Mouse (Mus musculus) forebrain, embryonic 12.5 days (tissue): Measurements from ENCODE around the gene Nfib. TPM values are rescaled to one million over a fixed set of nuclear protein-coding genes. Genes with fewer than 3 reads are reported as not detected.
"Not testable (repeated sequence)": the region's sequence is repeated elsewhere in the genome, so short reads cannot be mapped to it uniquely, and the experiment has no call there.

ENCODE experiments used
- ATAC-seq: fragments of 200-750 bp; cut with Nextera tagmentation; 2 replicates; pipeline ENCODE4 v1.8.0; 2017; ENCODE audit warnings: moderate TSS enrichment; ENCODE audit not compliant: low FRiP score
- H3K27ac ChIP-seq: fragments of 300-500 bp; sonication (generic); 2 replicates; pipeline ENCODE4 v1.5.1; 2016; ENCODE audit warnings: mild to moderate bottlenecking
- H3K27me3 ChIP-seq: fragments of 300-500 bp; sonication (generic); 2 replicates; pipeline ENCODE4 v1.6.1; 2016; ENCODE audit warnings: mild to moderate bottlenecking
- H3K36me3 ChIP-seq: fragments of 300-500 bp; sonication (generic); replicated peaks from 2 replicates; pipeline ENCODE4 v1.6.1; 2016; ENCODE audit warnings: mild to moderate bottlenecking
- H3K4me1 ChIP-seq: fragments of 300-500 bp; sonication (generic); 2 replicates; pipeline ENCODE4 v1.6.1; 2016
- H3K4me2 ChIP-seq: fragments of 300-500 bp; sonication (generic); 2 replicates; pipeline ENCODE4 v1.6.1; 2016; ENCODE audit warnings: mild to moderate bottlenecking, moderate library complexity
- H3K4me3 ChIP-seq: fragments of 300-500 bp; sonication (generic); replicated peaks from 2 replicates; pipeline ENCODE4 v1.5.1; 2016; ENCODE audit warnings: mild to moderate bottlenecking
- H3K9ac ChIP-seq: fragments of 300-500 bp; sonication (generic); 2 replicates; pipeline ENCODE4 v1.6.1; 2016; ENCODE audit warnings: mild to moderate bottlenecking
- H3K9me3 ChIP-seq: fragments of 300-500 bp; sonication (generic); 2 replicates; pipeline ENCODE4 v1.6.1; 2016
- WGBS: fragments of 180-500 bp; shearing (Covaris S2); methylation state at CpG from one replicate; pipeline ENCODE4 v1.1.7; 2016; 5-methylcytosine and 5-hydroxymethylcytosine counted together
- polyA plus RNA-seq: library from polyadenylated mRNA; unstranded; fragments of >200 nt; fragmentation: Nextera tagmentation; extraction: Ambion mirVana; gene quantifications from 2 replicates; pipeline ENCODE4 v1.2.1, GENCODE M21; 2016

Nfib gene
- polyA plus RNA-seq, 1 experiment from 2014 or later = 103 TPM

DNA sequence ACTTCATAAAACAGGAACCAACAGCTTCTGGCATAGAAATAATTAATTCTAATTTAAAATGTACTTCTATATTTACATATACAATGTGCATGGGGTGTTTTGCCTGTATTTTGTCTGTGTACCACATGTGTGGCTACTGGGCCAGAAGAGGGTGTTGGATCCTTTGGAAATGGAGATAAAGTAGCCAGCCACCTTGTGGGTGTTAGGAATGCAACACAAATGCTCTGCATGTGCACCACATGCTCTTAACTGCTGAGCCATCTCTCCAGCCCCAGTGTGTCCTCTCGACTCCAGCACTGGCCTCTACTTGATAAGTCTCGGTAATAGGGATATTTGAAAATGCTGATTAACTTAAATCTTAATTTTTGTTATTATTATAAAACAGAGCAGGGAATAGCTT is 418.6 kb downstream of the Nfib start:
- no peak overlapping the region for H3K4me2 ChIP-seq
- 85% methylated on average over 2 of the region's 2 CpGs for WGBS
- no peaks in the 10 kb centered on the region for H3K9me3 ChIP-seq
- peaks cover 9% of the 10 kb centered on the region; the same call in 1 of the 2 replicates for H3K4me1 ChIP-seq
- no peaks in the 10 kb centered on the region for H3K36me3 ChIP-seq
- no peak overlapping the region for H3K4me3 ChIP-seq
- no peak overlapping the region for H3K9ac ChIP-seq
- H3K27me3 ChIP-seq = no peaks in the 10 kb centered on the region
- no peak for ATAC-seq
- no peak overlapping the region for H3K27ac ChIP-seq

DNA sequence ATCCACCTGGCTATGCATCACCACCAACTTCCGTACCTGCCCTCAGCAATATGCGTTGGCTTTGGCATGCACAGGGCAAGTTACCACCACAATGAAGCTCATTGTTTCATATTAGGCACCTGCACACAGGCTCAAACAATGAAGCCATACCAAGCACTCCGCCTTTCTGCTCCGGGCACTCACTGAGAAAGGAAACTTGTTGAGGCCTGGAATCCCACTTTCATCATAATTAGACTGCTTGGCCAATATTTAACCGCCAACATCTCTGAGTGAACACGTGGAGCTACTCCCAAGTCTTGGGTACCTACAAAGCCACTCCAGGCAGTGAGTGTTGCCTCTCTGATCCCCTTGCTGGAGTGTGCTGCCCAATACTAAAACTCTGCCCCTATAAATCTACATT is 422.0 kb downstream of the Nfib start:
- H3K4me2 ChIP-seq = no peak overlapping the region
- no peaks in the 10 kb centered on the region for H3K27me3 ChIP-seq
- WGBS = 85% methylated on average over 6 of the region's 6 CpGs
- H3K27ac ChIP-seq = no peak overlapping the region
- no peaks in the 10 kb centered on the region for H3K4me1 ChIP-seq
- no peaks in the 10 kb centered on the region for H3K36me3 ChIP-seq
- H3K9me3 ChIP-seq = no peaks in the 10 kb centered on the region
- no peak overlapping the region for H3K9ac ChIP-seq
- ATAC-seq = no peak
- H3K4me3 ChIP-seq = no peak overlapping the region

DNA sequence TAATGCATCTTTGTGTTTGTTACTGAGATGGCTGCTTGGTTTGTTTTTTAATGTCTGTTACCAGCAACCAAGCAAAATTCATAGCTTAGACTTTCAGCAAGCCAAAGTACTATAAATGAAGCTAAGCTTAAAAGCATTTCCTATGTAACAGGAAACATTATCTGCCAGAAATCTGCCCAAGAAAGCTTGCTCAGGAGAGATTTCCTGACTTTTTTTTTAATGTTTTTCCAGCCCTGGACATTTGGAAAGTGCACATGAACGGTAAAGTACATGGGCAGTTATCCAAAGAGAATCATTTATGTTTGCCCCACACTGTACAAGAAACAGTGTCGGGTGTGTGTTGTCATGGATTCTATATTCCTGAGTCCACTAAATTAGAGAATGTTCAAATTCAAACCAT is 429.6 kb downstream of the Nfib start:
- H3K4me3 ChIP-seq = no peak overlapping the region
- H3K4me1 ChIP-seq = peaks cover 12% of the 10 kb centered on the region
- no peak overlapping the region for H3K9ac ChIP-seq
- ATAC-seq = no peak
- H3K36me3 ChIP-seq = no peaks in the 10 kb centered on the region
- WGBS = 90% methylated on average over 2 of the region's 2 CpGs
- no peaks in the 10 kb centered on the region for H3K27me3 ChIP-seq
- no peak overlapping the region for H3K27ac ChIP-seq
- no peak overlapping the region for H3K4me2 ChIP-seq
- H3K9me3 ChIP-seq = no peaks in the 10 kb centered on the region

DNA sequence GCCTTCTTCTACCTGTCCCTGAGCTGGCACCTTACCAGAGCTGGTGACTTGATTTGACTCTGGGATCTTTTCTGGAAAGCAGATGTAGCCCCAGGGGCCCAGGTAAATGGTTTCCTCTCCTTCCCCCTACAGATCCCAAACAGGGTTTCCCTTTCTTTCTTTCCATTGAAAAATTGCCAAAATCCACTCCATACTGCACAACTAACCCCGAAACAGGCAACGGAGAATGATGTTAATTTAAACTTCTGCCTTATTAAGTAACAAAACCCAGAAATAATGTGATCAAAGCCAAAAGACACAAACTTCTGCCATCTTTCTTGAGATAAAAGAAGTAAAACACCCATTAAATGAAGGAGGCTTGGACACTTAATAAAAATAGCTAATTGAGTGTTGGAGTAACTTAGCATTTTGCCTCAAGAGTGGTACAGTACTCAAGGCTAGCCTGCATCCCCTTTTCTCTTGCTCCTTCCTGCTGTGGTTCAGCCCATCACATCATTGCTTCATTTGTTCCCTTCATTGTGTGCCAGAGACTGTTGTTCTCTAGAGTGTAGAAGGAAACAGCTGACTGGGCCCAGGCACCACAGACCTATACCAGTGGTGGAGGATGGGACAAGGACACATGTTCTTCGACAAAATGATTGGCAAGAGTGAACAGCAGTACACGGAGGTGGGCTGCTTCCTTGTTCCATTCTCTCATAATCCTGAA is 432.3 kb downstream of the Nfib start:
- 87% methylated on average over 4 of the region's 4 CpGs for WGBS
- Histone ChIP-seq H3K27ac (no peak overlapping the region), H3K36me3 (no peaks in the 10 kb centered on the region)

DNA sequence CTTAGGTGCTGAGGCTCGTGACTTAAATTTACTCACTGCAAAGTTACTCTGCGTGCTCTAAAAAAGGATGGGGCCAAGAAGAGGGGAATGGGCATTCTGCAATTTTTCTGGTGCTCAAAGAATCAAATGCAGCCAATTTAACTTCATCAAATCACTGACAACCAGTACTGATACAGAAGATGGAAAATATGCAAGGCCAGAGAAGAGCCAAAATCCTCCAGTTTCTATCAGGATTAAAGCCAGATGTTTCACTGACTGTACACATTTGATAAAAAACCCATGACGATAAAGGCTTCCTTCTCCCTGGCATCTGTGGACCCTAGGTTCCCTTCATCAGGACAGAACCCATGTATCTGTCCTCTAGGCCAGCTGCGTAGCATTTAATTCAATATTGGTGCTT is 433.5 kb downstream of the Nfib start:
- no peaks in the 10 kb centered on the region for H3K9me3 ChIP-seq
- H3K27ac ChIP-seq = no peak overlapping the region
- ATAC-seq = no peak
- H3K36me3 ChIP-seq = no peaks in the 10 kb centered on the region
- H3K4me1 ChIP-seq = peaks cover 14% of the 10 kb centered on the region
- 68% methylated on average over 4 of the region's 4 CpGs for WGBS
- no peak overlapping the region for H3K4me3 ChIP-seq
- no peak overlapping the region for H3K4me2 ChIP-seq
- H3K9ac ChIP-seq = no peak overlapping the region
- no peaks in the 10 kb centered on the region for H3K27me3 ChIP-seq

More for the DNA sequence above, 432.3 kb downstream of the Nfib start:
- Histone ChIP-seq H3K4me1 (peaks cover 14% of the 10 kb centered on the region), H3K27me3 (no peaks in the 10 kb centered on the region), H3K9me3 (no peaks in the 10 kb centered on the region), H3K9ac (no peak overlapping the region), H3K4me3 (no peak overlapping the region), H3K4me2 (no peak overlapping the region)
- no peak for ATAC-seq

DNA sequence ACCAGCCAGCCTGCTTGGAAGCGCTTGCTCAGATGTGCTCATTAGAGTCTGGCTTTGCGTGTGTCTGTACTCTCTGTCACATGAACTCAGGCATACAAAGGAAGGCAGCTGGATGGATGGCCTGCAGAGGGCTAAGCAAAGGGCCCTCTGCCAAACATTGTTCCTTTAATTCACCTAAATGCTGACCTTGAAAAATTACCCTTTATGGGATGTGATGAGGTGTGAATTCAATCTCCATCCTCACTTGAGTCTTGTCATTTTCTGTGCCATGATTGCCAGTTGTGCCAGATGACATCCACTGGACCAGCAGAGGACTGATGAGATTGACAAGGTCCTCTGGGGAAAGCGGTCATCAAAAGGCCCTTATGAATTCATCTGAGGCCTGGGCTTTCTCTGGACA is 434.0 kb downstream of the Nfib start:
- H3K4me2 ChIP-seq = no peak overlapping the region
- H3K27me3 ChIP-seq = no peaks in the 10 kb centered on the region
- peaks cover 14% of the 10 kb centered on the region for H3K4me1 ChIP-seq
- WGBS = 67% methylated on average over 3 of the region's 3 CpGs
- no peak overlapping the region for H3K9ac ChIP-seq
- no peak overlapping the region for H3K4me3 ChIP-seq
- H3K36me3 ChIP-seq = no peaks in the 10 kb centered on the region
- ATAC-seq = peak; percentile 74; the same call in 1 of the 2 replicates
- 0 out of 2 replicates have a peak overlapping the region, but pooled peaks have one; percentile 46 for H3K27ac ChIP-seq
- H3K9me3 ChIP-seq = no peaks in the 10 kb centered on the region

DNA sequence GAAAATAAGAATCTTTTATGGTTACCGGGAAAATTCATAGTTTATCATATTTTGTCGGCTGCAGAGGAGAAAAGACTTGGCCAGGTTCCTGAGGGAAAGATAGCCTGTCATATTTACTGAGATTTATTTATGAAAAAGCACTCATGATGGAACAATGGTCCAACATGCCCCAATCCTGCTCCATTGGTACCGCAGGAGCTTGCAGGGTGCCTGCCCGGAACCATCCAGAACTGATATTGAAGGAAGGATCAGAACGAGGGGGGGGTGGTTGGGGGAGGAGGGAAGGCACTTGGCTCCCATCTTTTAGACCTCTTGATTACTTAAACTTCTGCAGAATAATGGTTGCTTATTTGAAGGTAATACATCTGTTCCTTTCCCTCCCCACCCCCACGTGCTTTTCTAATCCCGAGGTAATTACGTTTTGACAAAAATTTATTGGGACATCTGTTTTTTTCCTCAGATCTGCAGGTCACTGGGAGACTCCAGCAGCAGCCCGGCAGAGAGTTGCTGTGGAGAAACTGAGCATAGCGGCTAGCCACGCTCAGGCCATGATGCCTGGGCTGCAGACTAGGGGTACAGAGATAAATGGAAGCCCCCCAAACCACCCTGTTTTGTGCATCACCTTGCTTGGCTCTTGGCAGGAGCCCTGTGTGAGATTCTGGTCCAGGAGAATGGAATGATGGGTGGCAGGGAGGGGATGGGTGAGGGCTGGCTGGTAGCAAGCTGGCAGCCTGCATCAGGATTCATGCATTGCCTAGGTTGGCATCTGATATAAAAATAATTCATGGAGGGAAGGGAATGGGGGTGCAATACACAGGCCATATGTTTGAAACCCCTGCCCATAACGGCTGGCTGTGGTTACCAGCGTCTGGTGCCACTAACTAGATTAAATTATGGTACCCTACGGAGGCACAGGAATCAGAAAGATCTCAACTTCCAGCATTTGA is 437.4 kb downstream of the Nfib start:
- no peak overlapping the region for H3K4me3 ChIP-seq
- no peaks in the 10 kb centered on the region for H3K9me3 ChIP-seq
- H3K9ac ChIP-seq = no peak overlapping the region
- H3K4me2 ChIP-seq = no peak overlapping the region
- H3K4me1 ChIP-seq = peaks cover 14% of the 10 kb centered on the region
- no peak for ATAC-seq
- 0 out of 2 replicates have a peak overlapping the region, but pooled peaks have one; percentile 31 for H3K27ac ChIP-seq
- WGBS = 78% methylated on average over 14 of the region's 14 CpGs
- no peaks in the 10 kb centered on the region for H3K27me3 ChIP-seq
- H3K36me3 ChIP-seq = no peaks in the 10 kb centered on the region

DNA sequence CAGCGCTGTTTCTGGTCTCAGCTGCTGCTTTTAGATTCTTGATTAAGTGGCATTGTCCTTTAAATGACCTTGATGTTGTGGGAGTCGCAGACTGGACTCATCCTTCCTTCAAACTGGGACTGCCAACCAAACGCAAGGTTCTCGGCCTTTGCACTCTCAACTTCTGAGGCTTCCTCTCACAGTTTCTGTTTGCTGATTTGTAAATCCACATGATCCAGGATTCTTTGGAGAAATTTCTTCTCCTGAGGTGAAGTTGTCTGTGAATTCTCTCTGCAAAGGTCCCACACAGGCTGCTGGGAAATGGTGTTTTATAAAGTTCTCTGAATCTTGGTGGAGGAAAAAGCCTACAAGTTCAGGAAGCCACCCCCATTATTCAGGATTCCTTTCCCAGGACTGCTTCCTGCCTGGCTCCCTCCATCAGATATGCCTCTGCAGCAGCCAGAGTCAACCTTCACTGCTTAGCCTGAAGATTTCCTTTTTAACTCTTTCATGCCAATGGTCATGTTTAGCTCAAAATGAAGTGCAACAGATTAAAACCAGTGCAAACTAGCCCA is 439.4 kb downstream of the Nfib start:
- ATAC-seq = no peak
- Histone ChIP-seq H3K27me3 (no peaks in the 10 kb centered on the region), H3K27ac (no peak overlapping the region), H3K4me3 (no peak overlapping the region), H3K9me3 (no peaks in the 10 kb centered on the region), H3K4me1 (peaks cover 3% of the 10 kb centered on the region; the same call in 1 of the 2 replicates), H3K36me3 (no peaks in the 10 kb centered on the region), H3K4me2 (no peak overlapping the region), H3K9ac (no peak overlapping the region)
- 57% methylated on average over 4 of the region's 4 CpGs for WGBS

DNA sequence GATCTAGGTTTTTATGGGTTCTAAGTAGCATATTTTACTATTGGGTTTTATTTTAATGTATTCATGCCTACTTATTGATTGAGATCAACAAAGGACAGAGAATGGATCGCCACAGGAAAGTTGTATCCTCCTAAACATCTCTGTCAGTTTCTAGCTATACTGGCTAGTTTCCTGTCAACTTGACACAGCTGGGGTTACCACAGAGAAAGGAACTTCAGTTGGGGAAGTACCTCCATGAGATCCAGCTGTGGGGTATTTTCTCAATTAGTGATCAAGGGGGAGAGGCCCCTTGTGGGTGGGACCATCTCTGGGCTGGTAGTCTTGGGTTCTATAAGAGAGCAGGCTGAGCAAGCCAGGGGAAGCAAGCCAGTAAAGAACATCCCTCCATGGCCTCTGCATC is 447.0 kb downstream of the Nfib start:
- not testable (repeated sequence) for H3K9ac ChIP-seq, H3K9me3 ChIP-seq, ATAC-seq, H3K36me3 ChIP-seq, H3K4me1 ChIP-seq, H3K4me3 ChIP-seq, H3K27me3 ChIP-seq, H3K4me2 ChIP-seq, H3K27ac ChIP-seq
- 84% methylated on average over 1 of the region's 1 CpGs for WGBS

DNA sequence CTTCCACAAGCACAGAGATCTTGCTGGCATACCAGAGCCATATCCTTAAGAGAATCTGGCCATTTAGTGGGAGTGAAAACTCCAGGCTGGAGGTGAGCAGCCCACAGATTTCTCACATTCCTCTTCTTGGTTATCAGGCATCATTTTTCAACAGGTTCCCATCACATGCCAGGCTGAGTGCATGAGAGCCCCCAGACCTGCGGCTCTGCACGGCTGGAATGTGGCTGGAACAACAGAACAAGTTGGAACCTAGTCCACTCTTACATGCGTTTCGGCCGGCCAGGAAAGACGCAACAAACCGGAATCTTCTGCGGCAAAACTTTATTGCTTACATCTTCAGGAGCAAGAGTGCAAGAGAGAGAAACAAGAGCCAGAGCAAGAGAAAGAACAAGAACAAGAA is 453.5 kb downstream of the Nfib start:
- H3K4me3 ChIP-seq = no peak overlapping the region
- H3K27me3 ChIP-seq = no peaks in the 10 kb centered on the region
- H3K9ac ChIP-seq = no peak overlapping the region
- H3K9me3 ChIP-seq = no peaks in the 10 kb centered on the region
- no peak overlapping the region for H3K4me2 ChIP-seq
- H3K27ac ChIP-seq = no peak overlapping the region
- no peak for ATAC-seq
- H3K36me3 ChIP-seq = no peaks in the 10 kb centered on the region
- H3K4me1 ChIP-seq = no peaks in the 10 kb centered on the region
- WGBS = 93% methylated on average over 8 of the region's 8 CpGs

DNA sequence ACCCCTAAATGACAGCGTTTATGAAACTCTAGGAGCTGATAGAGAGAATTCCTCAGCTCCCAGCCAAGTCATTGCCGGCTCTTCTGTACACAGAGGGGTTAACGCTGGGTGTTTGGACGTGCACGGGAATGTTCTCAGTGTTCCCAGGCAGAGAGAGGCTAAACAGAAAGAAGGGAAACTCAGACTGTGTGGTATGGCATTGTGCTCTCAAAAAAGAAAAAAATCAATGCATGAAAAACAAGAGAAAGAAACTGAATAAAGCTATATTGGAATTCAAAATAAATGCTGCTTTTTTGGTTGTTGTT is 455.2 kb downstream of the Nfib start:
- no peaks in the 10 kb centered on the region for H3K9me3 ChIP-seq
- no peak for ATAC-seq
- no peak overlapping the region for H3K4me3 ChIP-seq
- 51% methylated on average over 5 of the region's 5 CpGs for WGBS
- no peaks in the 10 kb centered on the region for H3K27me3 ChIP-seq
- no peaks in the 10 kb centered on the region for H3K4me1 ChIP-seq
- H3K27ac ChIP-seq = no peak overlapping the region
- H3K9ac ChIP-seq = no peak overlapping the region
- H3K36me3 ChIP-seq = no peaks in the 10 kb centered on the region
- no peak overlapping the region for H3K4me2 ChIP-seq

DNA sequence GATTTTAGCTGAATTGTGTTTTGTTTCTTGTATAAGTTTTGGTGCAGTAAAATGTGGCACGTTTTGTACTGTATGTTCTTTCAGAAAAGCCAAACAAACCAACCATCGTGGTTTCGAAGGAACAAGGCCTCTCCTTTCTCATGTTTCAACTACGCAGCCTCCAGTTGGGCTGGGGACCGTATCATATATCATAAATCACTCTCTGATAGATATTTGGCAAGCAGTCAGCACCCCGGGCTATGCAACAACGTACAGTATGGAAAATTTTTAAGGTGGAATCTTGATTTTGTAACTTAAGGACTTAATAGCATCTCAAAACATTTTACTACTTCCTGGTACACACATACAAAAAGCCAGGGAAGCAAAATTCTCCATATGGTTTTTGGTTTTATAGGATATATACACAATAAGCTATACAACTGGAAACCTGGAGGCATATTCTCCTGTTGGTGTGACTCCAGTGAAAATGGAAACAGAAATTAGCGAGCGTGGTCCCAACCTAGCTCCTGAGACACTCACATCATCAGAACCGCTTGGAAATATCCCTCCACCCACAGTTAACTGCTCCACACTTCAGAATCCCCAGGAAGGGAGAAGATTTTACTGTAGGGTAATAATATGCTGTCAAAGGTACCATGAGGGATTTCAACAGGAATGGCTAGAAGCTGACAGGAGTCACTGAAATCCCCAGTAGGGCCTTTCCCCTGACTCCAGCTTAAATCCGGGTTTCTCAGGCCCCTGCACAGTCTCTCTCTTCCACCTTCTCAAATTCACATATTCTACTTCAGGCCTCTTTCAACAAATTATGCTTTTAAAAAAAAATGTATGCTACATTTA is 455.8 kb downstream of the Nfib start:
- Histone ChIP-seq H3K27me3 (no peaks in the 10 kb centered on the region), H3K36me3 (no peaks in the 10 kb centered on the region), H3K4me2 (no peak overlapping the region), H3K4me1 (no peaks in the 10 kb centered on the region), H3K9ac (no peak overlapping the region), H3K27ac (no peak overlapping the region), H3K9me3 (no peaks in the 10 kb centered on the region), H3K4me3 (no peak overlapping the region)
- no peak for ATAC-seq
- 80% methylated on average over 11 of the region's 11 CpGs for WGBS
